Mouse (Mus musculus) monocyte, adult 2 months (primary cell): Measurements from ENCODE around the gene Sfswap.
"Not testable (repeated sequence)": the region's sequence is repeated elsewhere in the genome, so short reads cannot be mapped to it uniquely, and the experiment has no call there.

Source experiments
- DNase-seq, 2 experiments: peaks; one replicate each; pipeline ENCODE4 v3.0.0; 2022; ENCODE audit warnings: low spot score in 2 of 2, low read depth in 1 of 2

The Sfswap gene

DNA sequence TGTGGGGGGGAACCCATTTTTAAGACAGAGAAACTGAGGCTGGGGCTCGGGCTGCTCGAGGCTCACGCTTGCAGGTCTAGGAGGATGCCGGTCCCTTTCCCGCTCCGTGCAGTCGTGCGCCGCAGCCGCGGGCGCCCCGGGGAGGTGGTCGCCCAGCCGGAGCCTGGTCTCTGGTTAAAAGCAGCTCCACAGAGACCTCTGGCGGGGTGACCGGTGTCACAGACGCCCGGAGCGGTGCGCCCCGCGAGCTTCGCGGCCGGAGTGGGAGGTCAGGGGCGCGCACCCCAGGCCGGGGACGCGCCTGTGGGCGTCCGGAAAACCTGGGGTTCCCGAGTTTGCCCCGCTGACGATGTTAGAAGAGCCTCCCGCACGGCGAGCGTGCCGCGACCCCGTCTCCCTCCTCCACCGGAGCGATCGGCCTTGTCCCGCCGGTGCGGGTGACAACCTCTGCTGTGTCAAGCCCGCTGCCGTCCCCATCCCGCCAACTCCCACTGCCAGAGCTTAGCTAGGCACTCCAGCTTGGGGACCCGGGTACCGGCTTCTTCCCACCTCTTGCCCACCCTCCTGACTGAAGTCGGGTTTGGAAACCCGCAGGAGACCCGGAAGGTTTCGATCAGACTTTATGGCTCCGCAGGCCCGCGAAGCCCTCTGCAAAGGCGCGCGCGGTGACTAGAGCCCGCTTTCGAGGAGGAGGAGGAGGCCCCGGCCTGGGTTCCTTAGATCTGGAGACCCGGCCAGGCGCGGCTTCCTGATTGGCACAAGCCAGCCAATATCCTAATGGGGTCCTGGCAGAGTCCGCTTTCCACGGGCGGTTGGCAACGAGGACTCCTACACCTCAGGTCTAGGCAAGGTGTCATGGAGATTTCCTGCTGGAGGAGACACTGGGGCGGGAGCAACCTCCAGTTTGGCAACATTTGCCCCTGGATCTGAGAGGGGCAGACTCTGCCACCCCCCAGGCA lies 83.8 kb downstream of the Sfswap start:
- DNase-seq, result no peak

DNA sequence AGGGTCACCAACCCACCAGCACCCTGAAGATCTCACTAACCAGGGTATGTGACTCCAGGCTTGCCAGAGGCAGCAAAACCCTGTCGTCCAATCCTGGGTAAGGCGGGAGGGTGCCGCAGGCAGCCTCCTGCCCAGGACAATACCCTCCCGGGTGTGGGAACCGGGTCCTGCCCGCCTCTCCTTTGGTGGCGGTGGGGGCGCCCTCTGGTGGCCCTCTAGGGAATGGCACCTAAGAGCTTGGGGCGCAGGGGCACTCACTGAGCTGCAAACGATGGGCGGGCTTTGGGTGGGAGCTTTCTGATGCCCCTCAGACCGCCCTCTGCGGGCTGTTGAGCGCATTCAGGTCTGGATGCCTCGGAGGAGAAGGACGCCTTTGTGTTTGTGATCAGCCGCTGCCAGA lies 85.0 kb downstream of the Sfswap start:
- DNase-seq, result peak; percentile 32 to 76

DNA sequence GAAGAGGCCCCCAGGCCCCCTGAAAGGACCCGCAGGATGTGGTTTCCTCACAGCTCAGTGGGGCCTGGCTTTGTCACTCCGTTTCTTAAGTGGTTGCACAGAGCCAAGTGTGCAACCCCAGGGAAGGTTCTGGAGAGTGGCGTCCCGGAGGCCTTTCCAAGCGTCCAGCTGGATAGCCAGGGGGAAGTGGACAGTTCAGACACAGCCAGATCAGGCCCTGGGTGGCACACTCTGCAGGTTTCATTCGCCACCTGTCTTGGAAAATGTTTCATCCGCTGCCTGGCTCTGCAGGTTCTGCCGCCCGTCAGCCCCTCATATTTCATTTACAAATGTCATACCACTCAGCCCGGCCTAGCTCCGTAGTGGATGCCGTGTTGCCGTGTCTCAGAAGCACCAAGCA lies 85.5 kb downstream of the Sfswap start:
- DNase-seq, result no peak

DNA sequence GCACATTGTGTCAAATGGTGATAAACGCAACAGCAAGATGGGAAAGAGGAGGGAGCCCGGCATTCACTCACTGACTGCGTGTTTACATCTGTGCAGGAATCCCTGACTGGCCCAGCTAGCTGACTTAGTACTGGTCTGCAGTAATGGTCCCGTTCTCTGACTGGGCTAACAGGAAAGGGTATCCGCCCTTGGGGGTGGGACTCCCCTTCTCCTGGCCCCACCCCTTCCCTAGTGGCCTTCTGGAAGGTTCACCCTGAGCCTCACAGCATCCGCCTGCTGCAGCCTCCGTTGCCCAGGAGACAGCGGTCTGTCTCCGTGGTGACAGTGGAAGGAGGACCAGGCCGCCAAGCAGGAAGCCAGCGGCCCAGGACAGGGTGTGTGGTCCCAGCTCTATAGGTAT lies 89.9 kb downstream of the Sfswap start:
- no peak for DNase-seq

DNA sequence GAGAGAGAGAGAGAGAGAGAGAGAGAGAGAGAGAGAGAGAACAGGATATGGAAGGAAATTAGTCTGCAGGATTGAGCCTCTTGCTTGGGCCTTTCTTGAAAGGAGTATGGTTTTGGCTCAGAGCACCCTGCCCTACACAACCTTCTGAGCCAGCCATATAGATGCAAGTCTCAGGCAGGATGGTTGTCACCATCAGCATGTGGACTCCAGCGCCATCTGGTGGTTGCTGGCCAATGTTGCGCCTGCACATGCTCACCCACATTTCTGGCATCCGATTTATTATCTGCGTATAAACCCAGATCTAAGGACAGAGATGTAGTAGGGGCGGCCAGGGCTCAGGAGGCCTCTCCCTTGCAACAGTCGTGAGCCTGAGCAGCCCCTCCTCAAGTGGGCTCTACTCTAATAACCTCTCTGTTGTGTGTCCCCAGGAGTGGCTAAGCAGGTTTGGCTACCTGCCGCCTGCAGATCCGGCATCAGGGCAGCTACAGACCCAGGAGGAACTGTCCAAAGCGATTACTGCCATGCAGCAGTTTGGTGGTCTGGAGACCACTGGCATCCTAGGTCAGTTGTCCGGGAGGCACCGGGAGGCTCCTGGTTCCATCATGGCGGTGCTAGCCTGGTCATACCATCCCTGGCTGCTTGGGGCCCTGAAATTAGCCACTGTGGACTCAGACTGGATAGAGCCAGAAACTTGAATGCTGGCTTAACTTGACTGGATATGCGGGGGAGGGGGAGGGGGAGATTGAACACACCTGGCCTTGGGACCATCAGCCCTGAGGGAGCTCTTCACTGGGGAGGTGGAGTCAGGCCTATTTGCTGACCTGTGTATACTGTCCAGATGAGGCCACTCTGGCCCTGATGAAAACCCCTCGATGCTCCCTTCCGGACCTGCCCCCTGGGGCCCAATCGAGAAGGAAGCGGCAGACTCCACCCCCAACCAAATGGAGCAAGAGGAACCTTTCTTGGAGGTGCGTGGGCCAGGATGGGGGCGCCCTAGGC lies 93.4 kb downstream of the Sfswap start:
- peak in 1 of 2 experiments; percentile 56 for DNase-seq

DNA sequence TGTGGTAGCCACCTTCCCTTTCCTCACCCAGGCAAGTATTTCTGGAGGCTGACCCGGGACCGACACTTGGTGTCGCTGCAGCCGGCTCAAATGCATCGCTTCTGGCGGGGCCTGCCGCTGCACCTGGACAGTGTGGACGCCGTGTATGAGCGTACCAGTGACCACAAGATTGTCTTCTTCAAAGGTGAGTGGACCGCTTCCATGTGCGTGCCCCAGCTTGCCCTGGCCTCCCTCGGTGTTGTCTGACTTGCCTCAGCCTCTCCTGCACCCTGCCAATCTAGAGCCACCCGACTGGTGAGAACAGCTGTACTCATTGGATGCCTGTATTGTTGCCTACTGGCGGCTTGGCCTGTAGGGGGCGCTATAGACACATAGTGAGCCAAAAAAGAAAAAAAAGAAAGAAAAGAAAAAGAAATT lies 101.1 kb downstream of the Sfswap start:
- DNase-seq, result no peak

DNA sequence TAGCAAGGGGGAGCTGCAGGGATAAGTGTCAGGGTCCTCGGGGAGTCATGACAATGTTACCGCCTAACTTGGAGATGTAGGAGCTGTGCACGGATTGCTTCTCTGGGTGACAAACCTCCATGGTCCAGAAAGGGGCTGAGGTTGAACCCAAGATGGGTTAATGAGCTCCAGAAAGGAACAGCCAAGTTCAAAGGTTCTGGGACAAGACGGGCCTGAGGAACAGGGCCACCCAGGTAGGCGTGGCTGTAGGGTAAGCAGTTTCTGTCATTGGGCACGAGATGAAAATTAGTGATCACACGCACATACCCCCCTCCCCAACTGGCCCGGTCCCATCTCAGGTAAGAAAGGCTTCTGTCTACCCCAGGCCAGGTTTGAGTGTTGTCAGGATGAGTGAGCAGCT lies 106.5 kb downstream of the Sfswap start:
- no peak for DNase-seq

DNA sequence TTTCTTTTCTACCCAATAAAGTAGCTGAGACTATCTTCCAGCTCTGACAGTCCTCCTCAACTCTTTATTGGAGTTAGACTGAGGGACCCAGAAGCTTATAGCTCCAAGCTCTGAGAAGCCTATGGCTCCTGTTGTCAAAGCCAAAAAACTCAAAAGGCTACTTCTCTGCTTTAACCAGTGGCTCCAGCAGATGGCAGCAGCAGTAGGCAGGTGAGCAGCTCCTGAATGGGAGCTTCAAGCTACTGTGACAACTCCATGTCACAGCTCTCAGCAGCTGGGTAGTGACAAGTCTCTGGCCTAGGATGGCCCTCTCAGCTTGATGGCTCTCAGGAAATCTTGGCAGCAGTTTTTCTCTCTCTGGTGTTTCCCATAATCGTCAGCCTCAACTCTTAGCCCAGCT lies 110.0 kb downstream of the Sfswap start:
- DNase-seq, result no peak

DNA sequence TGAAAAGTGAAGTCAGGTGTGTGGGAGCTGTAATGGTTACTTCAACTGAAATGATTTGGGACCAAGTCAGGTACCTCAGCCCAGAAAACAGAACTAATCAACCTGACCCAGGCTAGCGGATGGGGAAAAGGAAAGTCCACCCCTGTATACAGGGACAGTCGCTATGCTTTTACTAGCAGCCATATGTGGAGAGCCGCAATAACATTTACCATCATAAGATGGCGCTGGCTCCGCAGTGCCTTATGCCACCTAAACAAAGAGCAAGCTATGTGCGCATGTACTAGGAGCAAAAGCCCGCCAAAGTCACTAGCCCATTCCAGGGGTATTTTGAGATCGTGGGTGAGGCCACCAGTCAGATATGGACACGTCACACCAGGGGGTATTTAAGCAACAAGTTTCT lies 119.6 kb downstream of the Sfswap start:
- DNase-seq, result not testable (repeated sequence)
